Mouse (Mus musculus): ENCODE measurements around the gene Mcu.

Mcu gene

DNA sequence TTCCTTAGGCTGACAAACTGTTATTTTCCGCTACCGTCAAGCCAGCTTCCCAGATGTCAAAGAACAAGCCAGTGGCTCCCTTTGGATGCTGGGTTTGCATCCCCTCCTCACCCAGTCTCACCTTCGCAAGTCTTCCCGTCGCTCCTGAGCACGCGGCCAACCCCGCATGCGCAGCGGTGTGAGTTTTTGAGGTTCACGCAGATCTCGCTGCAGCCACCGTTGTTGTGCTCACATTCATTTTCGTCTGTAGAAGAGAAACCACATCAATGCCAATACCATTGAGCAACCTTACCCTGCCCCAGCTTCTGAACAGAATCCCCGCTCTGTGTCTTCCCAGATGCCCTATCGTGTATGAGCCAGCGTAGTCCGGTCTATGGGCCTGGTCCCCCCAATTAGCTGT, 180.7 kb downstream of the Mcu start:
- DNase-seq (ENCODE audit: low spot score in 2 of 2) = no peak

DNA sequence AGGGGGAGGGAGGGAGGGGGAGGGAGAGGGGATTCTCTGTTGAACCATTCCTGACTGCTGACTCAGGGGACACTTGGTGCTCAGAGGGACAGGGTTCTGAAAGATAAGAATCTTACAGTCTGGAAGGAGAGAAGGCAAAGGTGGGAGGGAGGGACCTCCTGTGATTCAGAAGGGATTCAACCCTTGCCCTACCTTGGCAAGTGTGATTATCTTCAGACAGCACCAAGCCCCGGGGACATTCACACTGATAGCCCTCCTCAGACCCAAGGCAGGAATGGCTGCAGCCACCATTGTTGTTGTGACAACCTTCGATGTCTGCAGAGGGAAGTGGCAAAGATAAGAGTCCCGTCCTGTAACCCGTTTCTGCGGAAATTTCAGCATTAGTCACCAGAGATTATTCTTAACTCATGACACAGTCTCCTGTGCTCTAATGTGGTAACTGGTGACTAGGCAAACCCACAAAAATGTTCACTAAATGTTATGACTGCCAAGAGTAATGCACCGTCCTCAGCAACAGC, 185.7 kb downstream of the Mcu start:
- DNase-seq (ENCODE audit: low spot score in 2 of 2) = peak; percentile 20 to 25

DNA sequence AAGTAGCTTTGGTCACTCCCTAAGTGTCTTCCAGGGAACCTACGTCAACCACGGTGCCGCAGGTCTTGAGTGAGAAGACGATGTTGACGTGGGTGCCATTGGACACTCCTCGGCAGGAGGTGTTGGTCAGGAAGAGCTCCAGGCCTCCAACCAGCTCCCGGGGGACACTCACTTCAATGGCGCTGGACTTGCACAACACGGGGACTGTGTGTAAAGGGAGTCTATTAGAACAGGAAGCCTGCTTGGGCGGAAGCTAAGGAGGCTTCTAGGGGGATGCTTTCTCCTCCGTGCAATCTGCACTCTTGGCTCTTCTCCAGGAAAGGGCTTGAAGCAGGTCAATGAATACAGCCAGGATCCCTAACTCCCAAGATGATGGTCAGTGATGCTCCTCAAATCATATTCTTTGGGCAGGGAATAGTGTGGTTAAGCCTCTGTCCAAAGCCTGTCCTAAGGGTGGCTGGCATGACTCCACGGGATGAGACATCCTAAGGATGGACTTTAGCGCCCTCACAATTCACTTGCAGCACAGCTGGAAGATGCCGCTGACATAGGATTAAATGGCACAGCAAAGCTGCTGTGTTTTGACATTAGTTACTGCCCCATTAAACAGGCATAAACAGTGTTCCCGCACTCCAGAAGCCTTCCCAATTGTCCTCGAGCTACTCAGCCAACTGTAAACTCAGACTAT, 186.9 kb downstream of the Mcu start:
- no peak for DNase-seq (ENCODE audit: low spot score in 2 of 2)

DNA sequence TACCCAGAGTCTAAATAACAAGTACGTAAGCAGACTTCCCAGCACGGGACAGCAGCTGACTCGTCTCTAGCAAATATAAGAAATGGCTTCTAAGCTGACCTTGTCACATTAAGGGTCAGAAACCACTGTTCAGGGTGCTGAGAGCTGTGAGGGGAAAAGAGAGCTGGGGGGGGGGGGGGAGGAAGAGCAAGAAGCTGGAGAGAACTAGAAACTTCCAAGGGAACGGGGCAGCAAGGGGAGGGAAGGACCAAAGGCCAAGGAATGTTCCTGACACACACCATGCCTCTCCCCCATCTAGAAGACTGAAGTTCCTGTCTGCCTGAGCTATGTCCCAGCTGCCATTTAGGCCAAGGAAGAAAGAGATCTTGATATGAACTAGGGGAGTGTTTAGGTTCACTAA, 190.1 kb downstream of the Mcu start:
- DNase-seq (ENCODE audit: low spot score in 2 of 2) = no peak

DNA sequence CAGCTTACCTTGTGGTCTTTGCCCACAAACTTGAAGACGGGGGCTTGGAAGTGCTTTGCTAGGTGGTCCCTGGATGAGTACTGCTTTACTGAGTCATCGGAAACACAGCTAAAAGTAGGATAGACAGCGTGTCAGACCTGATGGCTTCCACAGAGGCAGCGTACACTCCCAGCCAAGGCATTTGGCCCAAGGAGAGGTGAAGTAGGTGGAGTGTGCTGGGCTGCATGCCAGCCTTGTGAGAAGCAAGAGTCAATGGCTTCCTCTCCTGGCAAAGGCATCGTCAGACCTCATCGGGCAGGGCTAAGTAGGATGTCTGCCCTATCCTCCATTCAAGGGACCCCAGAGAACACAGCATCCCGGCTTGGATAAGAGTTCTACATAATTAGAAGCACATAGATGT, 191.1 kb downstream of the Mcu start:
- no peak for DNase-seq (ENCODE audit: low spot score in 2 of 2)

DNA sequence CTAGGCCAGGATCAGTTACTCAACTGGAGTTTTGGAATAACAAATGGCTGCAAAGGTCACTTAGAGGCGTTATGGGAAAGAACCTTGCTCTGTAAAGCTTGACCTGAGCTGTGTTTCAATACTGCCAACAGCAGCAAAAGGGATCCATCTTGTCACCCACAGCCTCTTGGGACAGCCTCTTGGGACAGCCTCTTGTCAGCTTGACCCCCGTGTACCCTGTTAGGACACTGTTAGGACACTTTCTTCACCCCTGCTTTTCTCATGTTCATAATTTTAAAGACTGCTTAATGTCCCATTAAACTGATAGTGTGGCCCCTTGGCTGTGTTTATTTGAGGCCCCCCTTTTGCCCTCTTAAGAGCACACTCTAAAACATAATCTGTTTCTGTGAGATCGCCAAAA, 192.0 kb downstream of the Mcu start:
- DNase-seq (ENCODE audit: low spot score in 2 of 2) = no peak

DNA sequence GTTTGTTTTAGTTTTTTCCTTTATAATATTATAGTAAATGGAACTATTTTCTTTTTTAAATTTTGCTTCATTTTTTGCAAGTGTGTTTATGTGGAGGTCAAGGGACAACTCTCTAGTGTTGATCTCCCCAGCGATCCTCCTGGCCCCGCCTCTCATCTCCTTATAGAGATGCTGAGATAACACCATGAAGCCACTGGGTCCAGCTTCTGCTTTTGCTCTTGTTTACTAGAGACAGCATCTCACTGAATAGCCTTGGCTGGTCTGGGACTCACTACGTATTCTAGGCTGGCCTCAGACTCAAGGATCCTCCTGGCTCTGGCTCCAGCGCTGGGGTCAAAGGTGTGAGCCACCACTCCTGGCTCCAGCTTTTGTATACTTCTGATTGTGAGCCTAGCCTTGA, 197.0 kb downstream of the Mcu start:
- DNase-seq (ENCODE audit: low spot score in 2 of 2) = no peak

DNA sequence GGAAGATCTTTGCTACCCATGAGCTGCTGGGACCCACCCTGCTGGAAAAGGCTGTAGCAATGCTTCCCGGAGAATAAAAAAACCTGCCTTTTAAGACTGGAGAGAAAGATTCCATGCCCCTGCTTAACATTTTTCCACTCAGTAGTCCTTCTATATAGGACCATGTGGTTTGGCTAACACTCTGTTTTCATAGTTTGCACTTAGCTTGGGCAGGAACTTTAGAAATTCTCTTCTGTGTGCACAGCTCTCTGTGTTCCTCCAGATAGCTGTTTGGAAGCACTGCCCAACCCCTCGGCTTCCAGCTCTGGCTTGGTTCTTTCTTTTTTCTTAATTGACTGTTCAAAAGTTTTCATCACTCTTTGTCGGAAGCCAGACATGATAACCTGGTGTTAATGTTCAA, 199.9 kb downstream of the Mcu start:
- DNase-seq (ENCODE audit: low spot score in 2 of 2) = no peak

DNA sequence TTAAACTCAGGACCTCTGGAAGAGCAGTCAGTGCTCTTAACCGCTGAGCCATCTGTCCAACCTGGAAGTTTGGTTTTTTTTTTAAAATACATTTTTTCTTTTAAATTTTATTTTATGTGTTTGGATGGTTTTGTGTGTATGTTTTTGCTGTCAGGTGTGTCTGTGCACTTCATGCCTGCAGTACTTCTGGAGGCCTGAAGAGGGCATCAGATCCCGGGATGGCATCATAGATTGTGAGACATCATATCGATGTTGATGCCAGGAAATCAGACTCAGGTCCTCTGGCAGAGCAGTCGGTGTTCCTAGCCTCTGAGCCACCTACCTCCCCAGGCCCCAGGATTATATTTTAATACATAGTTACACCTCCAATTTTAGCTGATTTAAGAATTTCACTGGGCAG, 202.8 kb downstream of the Mcu start:
- DNase-seq (ENCODE audit: low spot score in 2 of 2) = no peak

DNA sequence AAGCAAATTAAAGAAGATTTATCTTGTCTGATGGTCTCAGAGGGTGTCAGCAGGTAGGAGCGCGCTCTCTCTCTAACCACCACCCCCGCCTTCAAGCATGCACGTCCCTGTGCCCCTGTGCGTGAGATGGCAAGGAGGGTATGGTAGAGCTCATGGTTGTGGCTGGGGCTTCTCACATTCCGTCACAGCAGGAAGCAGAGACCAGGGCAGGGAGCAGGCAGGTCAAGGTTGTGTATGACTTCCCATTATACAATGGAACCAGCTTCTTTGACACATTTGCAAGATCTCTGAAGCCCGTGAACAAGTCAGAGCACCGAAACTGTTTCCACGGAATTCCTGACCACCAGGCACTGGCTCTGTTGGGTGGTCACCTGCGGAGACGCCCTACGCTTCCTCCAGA, 206.2 kb downstream of the Mcu start:
- DNase-seq (ENCODE audit: low spot score in 2 of 2) = no peak

DNA sequence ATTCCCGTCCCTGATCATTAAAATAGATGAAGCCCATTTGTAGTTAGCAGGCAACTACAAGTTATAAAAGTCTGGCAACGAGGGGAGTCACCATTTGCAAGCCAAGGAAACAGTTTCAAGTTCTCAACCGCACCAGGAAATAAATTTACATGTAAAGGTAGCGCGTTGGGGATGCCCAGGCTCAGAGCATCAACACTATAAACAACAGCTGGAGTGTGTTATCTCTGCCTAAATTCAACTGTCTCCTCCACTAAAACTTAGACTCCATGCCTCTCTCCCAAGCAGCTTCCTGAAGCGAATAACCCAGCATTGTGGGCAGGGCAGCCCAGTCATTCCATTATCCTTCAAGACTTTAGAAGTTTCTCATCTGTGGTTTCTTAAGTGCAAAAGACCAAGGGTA, 208.0 kb downstream of the Mcu start:
- DNase-seq (ENCODE audit: low spot score in 2 of 2) = no peak

DNA sequence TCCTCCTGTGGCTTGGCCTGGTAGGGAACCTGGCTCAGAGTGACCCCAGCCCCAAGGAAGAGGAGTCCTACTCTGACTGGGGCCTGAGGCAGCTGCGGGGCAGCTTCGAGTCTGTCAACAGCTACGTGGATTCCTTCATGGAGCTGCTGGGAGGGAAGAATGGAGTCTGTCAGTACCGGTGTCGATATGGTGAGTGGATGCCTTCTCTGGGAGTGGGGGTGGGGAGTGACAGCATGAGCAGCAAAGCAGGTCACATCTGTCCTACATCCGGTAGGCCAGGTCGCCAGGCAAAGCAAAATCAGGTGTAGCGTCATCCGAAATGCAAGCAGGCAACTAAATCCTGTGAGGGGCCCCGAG, 212.7 kb downstream of the Mcu start:
- DNase-seq (ENCODE audit: low spot score in 2 of 2) = no peak

DNA sequence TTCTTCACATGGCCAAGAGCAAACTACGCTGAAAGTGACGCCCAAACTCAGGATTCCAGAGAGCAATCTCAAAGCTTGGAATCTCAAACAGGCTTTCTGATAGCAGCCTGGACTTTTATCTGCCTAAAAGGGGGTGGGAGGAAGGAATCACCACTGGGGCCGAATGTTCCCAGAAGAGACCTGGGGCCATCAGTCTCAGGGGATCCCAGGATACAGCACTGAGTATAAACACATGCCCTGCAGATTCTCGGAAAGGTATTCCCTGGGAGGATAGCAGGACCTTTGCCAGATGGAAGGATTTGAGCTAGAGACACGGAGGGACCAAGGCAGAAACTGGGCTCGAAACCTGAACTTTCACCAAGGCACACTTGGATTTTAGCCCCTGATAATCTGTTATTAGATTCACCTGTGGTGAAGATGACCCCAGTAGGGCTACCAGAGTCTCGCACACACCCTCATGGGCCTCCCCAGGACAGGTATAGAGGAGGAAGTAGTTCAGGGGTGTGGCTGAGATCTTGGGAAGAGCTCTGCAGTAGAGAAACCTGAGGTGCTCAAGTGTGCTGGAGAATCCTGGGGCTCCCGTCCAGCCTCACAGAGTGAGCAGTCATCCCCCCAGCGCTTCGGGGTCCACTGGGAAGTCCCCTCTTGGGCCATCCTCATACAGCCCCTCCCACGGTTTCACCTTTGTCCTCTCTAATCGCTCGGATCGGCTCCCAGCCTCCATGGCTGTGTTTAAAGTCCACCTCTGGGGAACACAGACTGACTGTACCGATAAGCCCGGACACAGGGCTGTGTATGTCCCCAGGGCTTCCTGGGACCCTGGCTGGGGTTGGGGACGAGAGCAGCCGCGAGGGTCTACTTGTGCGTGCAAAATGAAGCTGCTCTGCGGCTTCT, 213.3 kb downstream of the Mcu start, which contains the start of gene Pla2g12b:
TSS of gene Pla2g12b (plus strand) at position 762 of the 894 bp plus-strand sequence.
- DNase-seq (ENCODE audit: low spot score in 2 of 2) = no peak
